Mouse (Mus musculus): ENCODE results near the gene Lix1l. TPM values are rescaled to one million over a fixed set of nuclear protein-coding genes. Genes with fewer than 3 reads are reported as not detected.
"Not testable (repeated sequence)": the region's sequence is repeated elsewhere in the genome, so short reads cannot be mapped to it uniquely, and the experiment has no call there.

Lix1l gene
- total RNA-seq, 1 experiment from 2014 or later = 0.23 TPM

GRCm38 (mm10) chr3:96602704-96603084 lies 1.7 kb downstream of the Lix1l start:
- no peak for ATAC-seq (ENCODE audit: extremely low read depth, insufficient number of reproducible peaks, low FRiP score, poor library complexity, severe bottlenecking)

GRCm38 (mm10) chr3:96603311-96603710 lies 2.4 kb downstream of the Lix1l start:
- no peak for ATAC-seq (ENCODE audit: extremely low read depth, insufficient number of reproducible peaks, low FRiP score, poor library complexity, severe bottlenecking)

DNA sequence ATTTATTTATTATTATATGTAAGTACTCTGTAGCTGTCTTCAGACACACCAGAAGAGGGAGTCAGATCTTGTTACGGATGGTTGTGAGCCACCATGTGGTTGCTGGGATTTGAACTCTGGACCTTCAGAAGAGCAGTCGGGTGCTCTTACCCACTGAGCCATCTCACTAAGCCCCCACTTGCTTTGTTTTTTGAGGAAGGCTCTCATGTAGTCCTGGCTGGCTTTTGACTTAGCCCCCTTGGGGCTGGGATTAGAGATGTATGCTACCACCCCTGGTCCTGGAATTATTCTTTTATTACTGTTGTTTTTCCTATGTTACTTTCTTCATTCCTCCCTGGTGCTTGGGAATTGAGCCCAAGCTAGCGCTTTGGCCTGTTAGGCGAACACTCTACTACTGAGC lies 5.1 kb downstream of the Lix1l start:
- ATAC-seq (ENCODE audit: extremely low read depth, insufficient number of reproducible peaks, low FRiP score, poor library complexity, severe bottlenecking) = not testable (repeated sequence)

DNA sequence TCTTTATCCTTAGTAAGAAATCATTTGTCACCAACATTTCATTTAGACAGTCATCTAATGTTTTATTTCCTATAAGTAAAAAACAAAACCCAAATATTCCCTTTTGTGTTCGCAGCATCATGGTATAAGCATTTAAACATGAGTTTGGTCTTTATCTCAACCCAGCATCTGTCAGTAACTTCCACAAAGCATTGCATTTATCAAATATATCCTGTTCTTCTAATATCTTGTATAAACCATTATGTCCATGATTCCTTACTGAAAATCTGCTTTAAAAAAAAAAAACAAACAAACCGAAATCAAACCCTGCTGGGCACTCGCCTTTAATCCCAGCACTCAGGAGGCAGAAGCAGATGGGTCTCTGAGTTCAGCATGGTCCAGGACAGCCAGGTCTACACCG lies 5.7 kb downstream of the Lix1l start:
- no peak for ATAC-seq (ENCODE audit: extremely low read depth, insufficient number of reproducible peaks, low FRiP score, poor library complexity, severe bottlenecking)

- no peak for ATAC-seq (ENCODE audit: extremely low read depth, insufficient number of reproducible peaks, low FRiP score, poor library complexity, severe bottlenecking)
These were observed 17.0 kb downstream of the Lix1l start for GRCm38 (mm10) chr3:96617941-96618340.

DNA sequence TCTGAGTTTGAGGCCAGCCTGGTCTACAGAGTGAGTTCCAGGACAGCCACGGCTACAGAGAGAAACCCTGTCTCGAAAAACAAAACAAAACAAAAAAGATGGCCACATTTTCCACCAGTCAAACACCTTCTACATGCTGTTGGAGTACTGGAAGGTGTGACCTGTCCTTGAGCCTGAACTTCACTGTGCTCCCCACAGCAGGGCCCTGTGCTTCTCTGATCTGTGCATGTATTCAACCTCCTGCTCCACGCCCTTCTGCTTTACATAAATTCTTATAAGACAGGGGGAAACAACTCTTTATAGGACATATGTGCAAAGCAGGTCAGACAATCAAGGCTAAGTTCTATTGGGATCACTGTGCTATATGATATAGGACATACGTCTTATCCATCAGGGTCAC lies 22.3 kb downstream of the Lix1l start:
- ATAC-seq (ENCODE audit: extremely low read depth, insufficient number of reproducible peaks, low FRiP score, poor library complexity, severe bottlenecking) = no peak

GRCm38 (mm10) chr3:96629729-96630600 lies 29.0 kb downstream of the Lix1l start, which contains the start of gene Rbm8a:
TSS of gene Rbm8a (plus strand) at chr3:96629933.
- peak; percentile 99 for ATAC-seq (ENCODE audit: extremely low read depth, insufficient number of reproducible peaks, low FRiP score, poor library complexity, severe bottlenecking)

DNA sequence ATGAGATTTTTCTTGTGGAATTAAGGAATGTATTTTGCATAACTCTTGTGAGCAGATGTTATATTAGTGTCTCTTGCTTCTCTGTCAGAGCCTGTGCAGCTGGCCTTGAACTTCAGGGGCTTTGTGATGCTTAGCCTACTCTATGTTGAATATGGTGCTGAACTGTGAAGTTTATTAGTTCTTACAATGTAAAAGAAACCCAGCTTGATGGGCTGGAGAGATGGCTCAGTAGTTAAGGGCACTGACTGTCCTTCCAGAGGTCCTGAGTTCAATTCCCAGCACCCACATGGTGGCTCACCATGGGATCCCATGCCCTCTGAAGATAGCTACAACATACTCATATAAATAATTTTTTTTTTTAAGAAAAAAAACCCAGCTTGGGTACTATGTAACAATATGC lies 31.1 kb downstream of the Lix1l start:
- ATAC-seq (ENCODE audit: extremely low read depth, insufficient number of reproducible peaks, low FRiP score, poor library complexity, severe bottlenecking) = no peak

- no peak for ATAC-seq (ENCODE audit: extremely low read depth, insufficient number of reproducible peaks, low FRiP score, poor library complexity, severe bottlenecking)
These were observed 33.1 kb downstream of the Lix1l start for GRCm38 (mm10) chr3:96634015-96634414.

GRCm38 (mm10) chr3:96634928-96635879 lies 34.3 kb downstream of the Lix1l start, which contains the start of the genes Pex11b and Gm42957:
TSS of gene Pex11b (plus strand) at chr3:96635376.
TSS of gene Gm42957 (plus strand) at chr3:96635474.
- ATAC-seq (ENCODE audit: extremely low read depth, insufficient number of reproducible peaks, low FRiP score, poor library complexity, severe bottlenecking) = peak; percentile 59

DNA sequence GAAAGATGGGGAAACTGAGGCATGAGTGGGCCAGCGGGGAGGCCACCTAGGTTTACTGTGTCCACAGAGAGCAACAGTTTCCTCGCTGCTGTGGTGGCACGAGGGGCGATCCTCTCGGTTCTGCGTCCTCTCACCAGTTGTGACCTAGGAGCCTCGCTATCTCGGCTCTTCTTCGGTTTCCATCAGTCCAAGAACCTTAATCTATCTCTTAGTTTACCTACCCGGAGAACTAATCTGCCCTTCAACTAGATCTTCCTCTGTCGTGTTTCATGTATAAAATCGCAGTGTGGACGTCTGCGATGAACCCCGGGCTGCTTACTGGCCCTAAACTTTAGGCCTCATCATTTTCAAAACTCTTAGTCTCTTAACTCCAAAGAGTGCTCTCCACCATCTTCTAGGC lies 35.0 kb downstream of the Lix1l start:
- ATAC-seq (ENCODE audit: extremely low read depth, insufficient number of reproducible peaks, low FRiP score, poor library complexity, severe bottlenecking) = peak; percentile 1; the same call in 1 of the 2 replicates

DNA sequence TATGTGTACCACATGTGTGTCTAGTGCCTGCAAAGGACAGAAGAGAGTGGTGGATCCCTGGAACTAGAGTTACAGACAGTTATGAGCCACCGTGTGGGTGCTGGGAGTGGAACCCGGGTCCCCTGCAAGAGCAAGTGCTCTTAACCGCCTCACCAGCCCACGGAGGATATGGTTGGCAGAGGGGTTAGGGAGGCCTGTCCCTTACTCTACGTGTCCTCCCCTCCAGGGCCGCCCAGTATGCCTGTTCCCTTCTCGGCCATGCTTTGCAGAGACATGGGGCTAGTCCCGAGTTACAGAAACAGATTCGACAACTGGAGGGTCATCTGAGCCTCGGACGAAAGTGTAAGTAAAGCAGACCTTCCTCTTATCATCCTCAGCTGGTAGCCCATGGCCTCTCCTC lies 35.5 kb downstream of the Lix1l start:
- no peak for ATAC-seq (ENCODE audit: extremely low read depth, insufficient number of reproducible peaks, low FRiP score, poor library complexity, severe bottlenecking)

DNA sequence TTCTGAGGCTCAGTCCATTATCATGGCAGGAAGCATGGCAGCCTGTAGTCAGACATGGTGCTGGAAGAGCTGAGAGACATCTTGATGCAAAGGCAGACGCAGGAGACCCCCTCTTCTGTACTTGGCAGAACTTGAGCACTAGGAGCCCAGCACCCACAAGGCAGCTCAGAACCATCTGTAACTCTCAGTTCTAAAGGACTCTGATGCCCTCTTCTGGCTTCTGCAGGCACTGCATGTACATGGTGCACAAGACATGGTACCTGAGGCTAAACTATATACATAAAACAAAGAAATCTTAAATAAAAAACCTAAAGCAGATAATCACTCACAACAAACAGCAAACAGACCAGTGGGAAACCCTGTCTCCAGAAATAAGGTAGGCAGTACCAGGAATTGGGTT lies 38.3 kb downstream of the Lix1l start:
- ATAC-seq (ENCODE audit: extremely low read depth, insufficient number of reproducible peaks, low FRiP score, poor library complexity, severe bottlenecking) = peak; percentile 63; the same call in 1 of the 2 replicates

DNA sequence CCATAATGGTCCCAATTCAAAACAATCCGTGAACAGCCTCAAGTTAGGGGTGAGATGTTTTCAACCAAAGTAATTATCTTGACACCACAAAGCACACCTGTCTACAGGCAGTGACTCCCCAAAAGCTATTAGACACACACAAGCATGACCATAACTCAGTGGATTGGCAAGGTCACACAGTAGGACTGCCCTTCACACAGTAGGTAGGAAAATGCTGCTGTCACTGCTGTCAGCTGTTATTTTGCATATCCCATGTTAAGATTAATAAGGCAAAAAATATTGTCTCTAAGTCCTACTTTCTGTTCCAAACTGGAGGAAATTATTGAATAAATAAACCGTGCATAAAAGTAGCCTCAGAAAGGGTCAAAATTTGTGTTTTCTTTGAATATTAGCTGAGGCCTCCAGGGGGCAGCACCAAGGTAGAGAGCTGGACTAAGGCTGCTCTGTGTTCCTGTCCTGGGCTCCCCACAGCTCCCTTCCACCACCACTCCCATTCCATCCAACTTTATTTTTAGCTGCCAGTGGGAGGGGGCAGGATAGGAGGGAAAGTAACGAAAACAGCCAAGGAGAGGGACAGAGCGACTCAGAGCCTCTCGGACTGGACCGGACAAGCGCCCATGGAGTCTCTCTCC lies 44.2 kb downstream of the Lix1l start, which contains the start of gene Itga10:
Gene Itga10 (plus strand): TSS at position 567 of the 632 bp plus-strand sequence.
- no peak for ATAC-seq (ENCODE audit: extremely low read depth, insufficient number of reproducible peaks, low FRiP score, poor library complexity, severe bottlenecking)

- ATAC-seq (ENCODE audit: extremely low read depth, insufficient number of reproducible peaks, low FRiP score, poor library complexity, severe bottlenecking) = no peak
These were observed 46.4 kb downstream of the Lix1l start for GRCm38 (mm10) chr3:96647365-96647764.

DNA sequence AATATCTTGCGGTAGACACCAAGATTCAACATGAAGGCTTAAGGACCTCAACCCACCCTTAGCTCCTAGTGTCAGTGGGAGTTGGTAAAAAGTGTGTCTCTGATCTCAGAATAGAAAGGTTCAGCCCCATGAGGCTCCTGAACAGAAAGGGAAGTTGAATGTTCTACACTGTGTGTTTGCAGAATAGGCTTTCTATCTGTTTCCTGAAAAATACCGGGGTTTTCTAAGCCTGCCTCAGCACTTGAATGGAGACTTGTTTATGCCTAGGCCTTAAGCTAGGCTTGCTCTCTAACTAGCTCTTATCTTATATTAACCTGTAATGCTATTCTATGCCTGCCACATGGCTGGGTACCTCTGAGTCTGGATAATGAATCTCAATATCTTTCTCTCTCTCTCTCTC lies 60.0 kb downstream of the Lix1l start:
- ATAC-seq (ENCODE audit: extremely low read depth, insufficient number of reproducible peaks, low FRiP score, poor library complexity, severe bottlenecking) = no peak

DNA sequence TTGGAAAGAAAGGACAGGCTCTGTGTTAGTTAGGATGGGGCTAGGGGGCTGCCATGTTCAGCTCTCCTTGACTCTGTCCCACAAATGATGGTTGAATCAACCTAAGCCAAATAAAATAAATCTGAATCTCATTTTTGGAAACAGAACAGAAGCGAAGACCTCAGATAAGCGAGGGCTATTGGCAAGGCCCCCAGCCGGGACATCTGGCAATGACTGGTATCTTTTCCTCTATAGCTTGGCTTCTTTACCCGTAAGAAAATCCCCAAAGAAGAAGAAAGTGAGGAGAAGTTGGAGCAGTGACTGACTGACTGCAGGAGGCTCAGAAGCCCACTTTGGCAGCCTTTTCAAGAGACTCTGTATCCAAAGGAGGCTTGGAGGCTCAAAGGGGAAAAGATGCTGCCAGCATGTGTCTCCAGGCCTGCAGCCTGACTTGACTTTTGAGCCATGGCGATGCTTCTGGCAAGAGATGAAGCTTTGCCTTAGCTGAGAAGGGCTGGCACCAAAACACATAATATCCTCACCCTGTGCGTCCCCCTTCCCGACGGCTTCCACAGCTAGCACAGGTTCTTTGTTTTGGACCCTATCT lies 61.9 kb downstream of the Lix1l start:
- no peak for ATAC-seq (ENCODE audit: extremely low read depth, insufficient number of reproducible peaks, low FRiP score, poor library complexity, severe bottlenecking)

GRCm38 (mm10) chr3:96663432-96664239 lies 62.7 kb downstream of the Lix1l start:
- ATAC-seq (ENCODE audit: extremely low read depth, insufficient number of reproducible peaks, low FRiP score, poor library complexity, severe bottlenecking) = peak; percentile 60; the same call in 1 of the 2 replicates

Data from neutrophil, adult 5-6 weeks (primary cell).